Mouse (Mus musculus) bone marrow macrophage, adult 2 months (primary cell): ENCODE data around the gene Ssr2. TPM values are rescaled to one million over a fixed set of nuclear protein-coding genes. Genes with fewer than 3 reads are reported as not detected.
A peak's percentile ranks its signal among the peaks of the same experiment; 100 is the strongest.

Experiments used
- H3K27ac ChIP-seq: 2 replicates; pipeline ENCODE4 v1.5.1; 2012; ENCODE audit warnings: low read depth, low read length; ENCODE audit not compliant: insufficient read depth
- H3K4me1 ChIP-seq: 2 replicates; pipeline ENCODE4 v1.6.1; 2012; ENCODE audit warnings: low read length; ENCODE audit not compliant: control insufficient read depth, insufficient read depth
- H3K4me3 ChIP-seq: 2 replicates; pipeline ENCODE4 v1.5.1; 2012; ENCODE audit warnings: mild to moderate bottlenecking, low read length, moderate library complexity; ENCODE audit not compliant: insufficient read depth
- CTCF ChIP-seq: IDR thresholded peaks from 2 replicates; pipeline ENCODE4 v1.5.1; 2012; ENCODE audit warnings: low read depth, mild to moderate bottlenecking, low read length, moderate library complexity
- POLR2A ChIP-seq: IDR thresholded peaks from 2 replicates; pipeline ENCODE4 v1.6.1; 2012; ENCODE audit warnings: mild to moderate bottlenecking, low read depth, low read length, borderline replicate concordance
- polyA plus RNA-seq: library from polyadenylated mRNA; stranded (reverse); fragments of >200 nt; gene quantifications from 2 replicates; pipeline ENCODE4 v1.2.4, GENCODE M21; 2012; ENCODE audit not compliant: missing spikeins, insufficient read depth, insufficient read length

Gene Ssr2
- polyA plus RNA-seq, 1 experiment: 83.2 TPM

- peak overlapping the region; percentile 85 for H3K4me3 ChIP-seq
- peak overlapping the region; percentile 95 for H3K27ac ChIP-seq
- TF ChIP-seq CTCF (no peak), POLR2A (no peak)
- H3K4me1 ChIP-seq: peaks cover 57% of the 10 kb centered on the region
Measured at GRCm38 (mm10) chr3:88622941-88623345, 47.3 kb downstream of the Ssr2 start.

- no peak for TF ChIP-seq POLR2A
- TF ChIP-seq CTCF: no peak
- H3K27ac ChIP-seq: peak overlapping the region; percentile 95
- H3K4me3 ChIP-seq: peak overlapping the region; percentile 85
- H3K4me1 ChIP-seq: peaks cover 58% of the 10 kb centered on the region
Measured at GRCm38 (mm10) chr3:88623346-88624135, 47.9 kb downstream of the Ssr2 start.

- Histone ChIP-seq H3K4me3 (peak overlapping the region; percentile 85), H3K27ac (peak overlapping the region; percentile 95), H3K4me1 (peaks cover 61% of the 10 kb centered on the region)
- no peak for TF ChIP-seq POLR2A
- TF ChIP-seq CTCF: no peak
Measured at GRCm38 (mm10) chr3:88624324-88624723, 48.6 kb downstream of the Ssr2 start.

- TF ChIP-seq CTCF: no peak
- Histone ChIP-seq H3K4me1 (peaks cover 62% of the 10 kb centered on the region), H3K27ac (peak overlapping the region; percentile 95), H3K4me3 (peak overlapping the region; percentile 85)
Measured at GRCm38 (mm10) chr3:88624951-88625350, 49.3 kb downstream of the Ssr2 start.

- H3K4me3 ChIP-seq: no peak overlapping the region
- H3K27ac ChIP-seq: 0 out of 2 replicates have a peak overlapping the region, but pooled peaks have one; percentile 95
- H3K4me1 ChIP-seq: peaks cover 64% of the 10 kb centered on the region
- TF ChIP-seq POLR2A: no peak
- no peak for TF ChIP-seq CTCF
Measured at GRCm38 (mm10) chr3:88625531-88625930, 49.9 kb downstream of the Ssr2 start.

- H3K4me1 ChIP-seq: peaks cover 67% of the 10 kb centered on the region
- no peak overlapping the region for H3K4me3 ChIP-seq
- no peak overlapping the region for H3K27ac ChIP-seq
- no peak for TF ChIP-seq POLR2A
- no peak for TF ChIP-seq CTCF
Measured at GRCm38 (mm10) chr3:88626316-88626715, 50.6 kb downstream of the Ssr2 start.

GRCm38 (mm10) chr3:88627114-88627513 lies 51.4 kb downstream of the Ssr2 start:
- TF ChIP-seq CTCF (no peak), POLR2A (no peak)
- H3K4me1 ChIP-seq: peaks cover 74% of the 10 kb centered on the region
- peak overlapping the region; percentile 63 for H3K27ac ChIP-seq
- H3K4me3 ChIP-seq: no peak overlapping the region

- Histone ChIP-seq H3K4me1 (peaks cover 74% of the 10 kb centered on the region), H3K27ac (peak overlapping the region; percentile 68), H3K4me3 (no peak overlapping the region)
- TF ChIP-seq POLR2A: no peak
Measured at GRCm38 (mm10) chr3:88627535-88627934, 51.9 kb downstream of the Ssr2 start.

- Histone ChIP-seq H3K27ac (no peak overlapping the region), H3K4me3 (no peak overlapping the region), H3K4me1 (peaks cover 73% of the 10 kb centered on the region)
- TF ChIP-seq POLR2A: no peak
- TF ChIP-seq CTCF: no peak
Measured at GRCm38 (mm10) chr3:88628766-88629165, 53.1 kb downstream of the Ssr2 start.

- Histone ChIP-seq H3K27ac (no peak overlapping the region), H3K4me1 (peaks cover 69% of the 10 kb centered on the region)
- TF ChIP-seq POLR2A (no peak), CTCF (no peak)
Measured at GRCm38 (mm10) chr3:88629244-88629643, 53.6 kb downstream of the Ssr2 start.

More at GRCm38 (mm10) chr3:88629244-88629643, 53.6 kb downstream of the Ssr2 start:
- no peak overlapping the region for H3K4me3 ChIP-seq
